Mouse (Mus musculus) CH12.LX (cell line): ENCODE measurements at regions not wholly inside any gene's neighbourhood (a gene's known extent, or its start where the extent isn't known, plus 50 kb on each side); places are given as distances from the start of the nearest gene placed in this dataset.

Experiments
- DNase-seq: peaks from one replicate; pipeline ENCODE4 v3.0.0-alpha.2; 2013; ENCODE audit errors: extremely low read depth
- H3K27ac ChIP-seq: 2 replicates; pipeline ENCODE4 v1.5.1; 2012; ENCODE audit warnings: low read depth, mild to moderate bottlenecking, control low read depth, moderate library complexity; ENCODE audit not compliant: insufficient read depth
- H3K27me3 ChIP-seq: replicated peaks from 2 replicates; pipeline ENCODE3; 2012; ENCODE audit warnings: inconsistent platforms
- H3K36me3 ChIP-seq, 2 experiments: replicated peaks in 1 of 2; 2 replicates each; pipeline versions ENCODE3 to v1.6.1; 2012; ENCODE audit warnings: inconsistent platforms in 1 of 2, low read length in 1 of 2, mild to moderate bottlenecking in 1 of 2, mixed read lengths in 1 of 2, moderate library complexity in 1 of 2; ENCODE audit not compliant: control insufficient read depth in 1 of 2, insufficient read depth in 1 of 2
- H3K4me1 ChIP-seq, 2 experiments: 2 replicates each; pipeline ENCODE4 v1.6.1; 2012; ENCODE audit warnings: inconsistent platforms in 1 of 2, moderate library complexity in 1 of 2; ENCODE audit not compliant: insufficient read depth in 2 of 2, control insufficient read depth in 1 of 2
- H3K4me2 ChIP-seq: 2 replicates; pipeline ENCODE4 v1.6.1; 2012; ENCODE audit warnings: low read depth, mild to moderate bottlenecking, control low read depth; ENCODE audit not compliant: poor library complexity, insufficient read depth, severe bottlenecking
- H3K4me3 ChIP-seq, 3 experiments: fragments of 150-350 bp in 1 of 3; sonication (generic) in 1 of 3; replicated peaks in 1 of 3; 2 replicates each; pipeline versions ENCODE3 to v1.5.1; 2011 to 2012; ENCODE audit warnings: low read depth in 2 of 3, low read length in 2 of 3, mild to moderate bottlenecking in 2 of 3, moderate library complexity in 2 of 3, control low read depth in 1 of 3, improper control_type of control experiment in 1 of 3, inconsistent platforms in 1 of 3, mixed read lengths in 1 of 3; ENCODE audit not compliant: poor library complexity in 1 of 3
- H3K79me2 ChIP-seq: replicated peaks from 2 replicates; pipeline ENCODE4 v1.6.1; 2012; ENCODE audit warnings: mild to moderate bottlenecking, moderate library complexity; ENCODE audit not compliant: control insufficient read depth, poor library complexity, insufficient read depth, severe bottlenecking; ENCODE audit errors: extremely low read depth
- H3K9ac ChIP-seq: 2 replicates; pipeline ENCODE4 v1.6.1; 2012; ENCODE audit warnings: low read depth, mild to moderate bottlenecking, control low read depth, moderate library complexity; ENCODE audit not compliant: insufficient read depth
- H3K9me3 ChIP-seq: replicated peaks from 2 replicates; pipeline ENCODE3; 2012; ENCODE audit warnings: low read length, inconsistent platforms, mixed read lengths
- BHLHE40 ChIP-seq: IDR thresholded peaks from 2 replicates; pipeline ENCODE4 v1.6.1; 2011; ENCODE audit warnings: mild to moderate bottlenecking, low read depth, low read length, improper control_type of control experiment
- CHD1 ChIP-seq: IDR thresholded peaks from 2 replicates; pipeline ENCODE4 v1.6.1; 2012; ENCODE audit warnings: low read depth, low read length, improper control_type of control experiment, inconsistent platforms
- CTCF ChIP-seq, 2 experiments: IDR thresholded peaks in 1 of 2; conservative IDR thresholded peaks in 1 of 2; 2 replicates each; pipeline ENCODE4 v1.5.1; 2011 to 2012; ENCODE audit warnings: low read depth in 2 of 2, low read length in 2 of 2, improper control_type of control experiment in 1 of 2, inconsistent platforms in 1 of 2, mild to moderate bottlenecking in 1 of 2, moderate library complexity in 1 of 2
- ELF1 ChIP-seq: IDR thresholded peaks from 2 replicates; pipeline ENCODE4 v1.6.1; 2014; ENCODE audit warnings: low read depth, mild to moderate bottlenecking, inconsistent platforms, low read length, improper control_type of control experiment
- ETS1 ChIP-seq: conservative IDR thresholded peaks from 2 replicates; pipeline ENCODE4 v1.6.1; 2012; ENCODE audit warnings: low read depth, mild to moderate bottlenecking, inconsistent platforms, low read length, improper control_type of control experiment, moderate library complexity
- HCFC1 ChIP-seq: IDR thresholded peaks from 2 replicates; pipeline ENCODE4 v1.6.1; 2012; ENCODE audit warnings: low read depth, mild to moderate bottlenecking, inconsistent platforms, low read length, improper control_type of control experiment
- IRF4 ChIP-seq: IDR thresholded peaks from 2 replicates; pipeline ENCODE4 v1.6.1; 2014; ENCODE audit warnings: low read depth, mild to moderate bottlenecking, inconsistent platforms, low read length, improper control_type of control experiment
- JUN ChIP-seq: IDR thresholded peaks from 2 replicates; pipeline ENCODE4 v1.6.1; 2011; ENCODE audit warnings: low read depth, mild to moderate bottlenecking, low read length, improper control_type of control experiment, moderate library complexity; ENCODE audit not compliant: insufficient read depth
- MAFK ChIP-seq: IDR thresholded peaks from 2 replicates; pipeline ENCODE4 v1.6.1; 2011; ENCODE audit warnings: low read length, improper control_type of control experiment; ENCODE audit not compliant: insufficient replicate concordance
- MAX ChIP-seq: IDR thresholded peaks from 2 replicates; pipeline ENCODE4 v1.6.1; 2011; ENCODE audit warnings: low read length, improper control_type of control experiment
- MAZ ChIP-seq: IDR thresholded peaks from 2 replicates; pipeline ENCODE4 v1.6.1; 2012; ENCODE audit warnings: low read depth, mild to moderate bottlenecking, inconsistent platforms, low read length, improper control_type of control experiment, moderate library complexity
- MEF2A ChIP-seq: IDR thresholded peaks from 2 replicates; pipeline ENCODE4 v1.6.1; 2014; ENCODE audit warnings: low read depth, mild to moderate bottlenecking, inconsistent platforms, low read length, improper control_type of control experiment, borderline replicate concordance
- MXI1 ChIP-seq: IDR thresholded peaks from 2 replicates; pipeline ENCODE4 v1.6.1; 2011; ENCODE audit warnings: mild to moderate bottlenecking, low read depth, low read length, improper control_type of control experiment
- MYC ChIP-seq: IDR thresholded peaks from 2 replicates; pipeline ENCODE4 v1.6.1; 2011; ENCODE audit warnings: low read depth, mild to moderate bottlenecking, improper control_type of control experiment, low read length
- NELFE ChIP-seq: IDR thresholded peaks from 2 replicates; pipeline ENCODE4 v1.6.1; 2011; ENCODE audit warnings: low read depth, low read length, improper control_type of control experiment
- PAX5 ChIP-seq: IDR thresholded peaks from 2 replicates; pipeline ENCODE4 v1.6.1; 2012; ENCODE audit warnings: low read length, inconsistent platforms, mixed read lengths
- POLR2AphosphoS2 ChIP-seq: IDR thresholded peaks from 2 replicates; pipeline ENCODE4 v1.6.1; 2011; ENCODE audit warnings: low read depth, low read length, improper control_type of control experiment
- SMC3 ChIP-seq: IDR thresholded peaks from 2 replicates; pipeline ENCODE4 v1.6.1; 2011; ENCODE audit warnings: low read depth, low read length, improper control_type of control experiment
- TCF12 ChIP-seq: IDR thresholded peaks from 2 replicates; pipeline ENCODE4 v1.6.1; 2014; ENCODE audit warnings: low read depth, mild to moderate bottlenecking, inconsistent platforms, low read length, improper control_type of control experiment
- UBTF ChIP-seq: IDR thresholded peaks from 2 replicates; pipeline ENCODE4 v1.6.1; 2012; ENCODE audit warnings: low read depth, mild to moderate bottlenecking, inconsistent platforms, low read length, improper control_type of control experiment, moderate library complexity
- dilution Hi-C: fragments of 300-500 bp; cut with MboI; formaldehyde crosslinking; loops from 2 replicates; pipeline ENCODE4 v1.14.3; 2020; ENCODE audit warnings: low sequenced_read_pairs; ENCODE audit not compliant: extremely low pct_unique_long_range_greater_than_20kb, extremely low pct_ligation_motif_present
- in situ Hi-C: fragments of 300-500 bp; cut with MboI; formaldehyde crosslinking; loops from 3 replicates; pipeline ENCODE4 v1.14.3; 2019; ENCODE audit warnings: low sequenced_read_pairs, low pct_ligation_motif_present, low pct_unique_long_range_greater_than_20kb, mixed read lengths

DNA sequence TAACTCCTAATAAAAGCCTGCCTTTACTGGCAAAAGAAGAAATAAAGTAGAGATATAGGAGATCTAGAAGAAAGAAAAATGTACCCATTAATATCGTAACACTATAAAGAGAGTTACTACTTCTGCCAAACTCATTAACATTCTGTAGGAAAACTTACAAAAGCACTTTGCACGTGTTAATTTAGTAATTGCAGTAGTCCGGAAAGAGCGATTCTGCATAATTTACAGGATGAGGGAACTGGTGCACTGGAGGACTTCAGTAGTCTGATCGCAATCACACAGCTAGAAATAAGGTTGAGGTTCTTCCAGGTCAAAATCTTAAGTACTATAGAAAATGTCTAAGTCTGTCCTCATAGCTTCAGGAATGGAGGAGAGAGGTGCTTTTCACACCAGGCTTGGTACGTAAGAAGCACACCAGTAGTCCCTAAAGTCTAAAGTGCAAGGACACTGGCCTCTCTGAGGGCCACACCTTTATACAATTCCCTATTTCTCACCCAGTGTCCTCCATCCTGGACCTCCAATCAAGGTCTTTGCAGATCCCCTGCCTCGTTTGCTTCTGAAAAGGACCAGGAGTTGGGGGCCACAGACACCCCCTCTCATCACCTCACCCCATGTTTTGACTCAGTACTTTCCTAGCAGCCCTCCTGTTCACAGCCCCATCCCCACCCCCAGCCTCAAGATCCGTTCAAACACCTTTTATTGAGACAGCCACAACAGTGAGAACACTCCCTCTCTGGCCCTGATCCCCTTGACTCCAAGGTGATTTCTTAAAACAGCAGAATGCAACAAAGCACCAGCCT lies 251.0 kb upstream of the Prkcq start:
- no peak for TF ChIP-seq MAX
- TF ChIP-seq BHLHE40 = no peak
- TF ChIP-seq HCFC1 = no peak
- in situ Hi-C loops = no loop called here

DNA sequence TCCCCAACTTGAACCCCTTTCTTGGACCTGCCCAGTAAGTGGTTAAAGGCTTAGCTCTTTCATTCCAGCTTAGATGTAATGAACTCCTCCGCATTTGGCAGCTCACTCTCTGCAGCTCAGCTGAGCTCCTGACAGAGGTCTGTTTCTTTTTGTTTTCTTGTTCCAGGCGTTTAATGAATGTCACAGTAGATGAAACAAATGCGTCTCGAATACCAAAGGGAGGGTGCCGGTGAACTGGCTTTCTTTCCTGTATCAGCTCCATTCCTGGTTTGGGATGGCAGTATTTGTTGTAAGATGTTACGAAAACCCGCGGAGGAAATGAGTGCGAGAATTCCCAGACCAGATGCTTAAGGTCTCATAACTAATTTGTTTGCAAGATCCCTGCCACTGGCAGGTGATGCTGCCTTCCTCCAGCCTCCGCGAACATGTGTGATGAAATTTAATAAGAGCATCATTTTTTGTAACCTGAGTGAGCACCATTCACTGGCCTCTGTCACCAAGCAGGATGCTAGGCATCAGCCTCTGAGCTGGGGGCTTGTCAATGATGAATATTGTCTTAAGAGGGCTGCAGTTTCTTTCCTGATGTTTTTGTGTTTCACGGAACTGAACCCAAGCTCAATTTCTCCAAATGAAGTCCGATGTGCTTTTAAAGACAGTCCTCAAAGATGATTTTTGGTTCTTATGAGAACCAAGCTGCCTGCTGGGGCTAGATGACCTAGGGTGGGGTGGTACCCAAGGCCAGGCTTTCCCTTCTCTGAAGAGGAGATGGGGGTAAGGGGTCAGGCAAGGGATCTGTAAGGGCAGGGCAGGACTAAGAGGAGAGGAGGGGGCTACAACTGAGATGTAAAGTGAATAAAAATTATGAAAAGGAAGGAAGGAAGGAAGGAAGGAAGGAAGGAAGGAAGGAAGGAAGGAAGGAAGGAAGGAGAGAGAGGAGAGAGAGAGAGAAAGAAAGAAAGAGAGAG lies 250.1 kb upstream of the Prkcq start:
- TF ChIP-seq MYC = no peak
- TF ChIP-seq CHD1 = no peak
- TF ChIP-seq MAFK = no peak
- TF ChIP-seq IRF4 = no peak
- TF ChIP-seq UBTF = no peak
- TF ChIP-seq MEF2A = no peak
- TF ChIP-seq ETS1 = no peak
- no peak for DNase-seq
- dilution Hi-C loops (no loop called here), in situ Hi-C loops (no loop called here)
- Histone ChIP-seq H3K4me3 (no peak overlapping the region), H3K4me1 (no peaks in the 10 kb centered on the region), H3K9me3 (no peaks in the 10 kb centered on the region), H3K36me3 (no peaks in the 10 kb centered on the region), H3K79me2 (no peaks in the 10 kb centered on the region), H3K27ac (no peak overlapping the region), H3K4me2 (no peak overlapping the region), H3K9ac (no peak overlapping the region), H3K27me3 (no peaks in the 10 kb centered on the region)

More for the DNA sequence above, 251.0 kb upstream of the Prkcq start:
- no peaks in the 10 kb centered on the region for H3K27me3 ChIP-seq
- DNase-seq = no peak
- dilution Hi-C loops = no loop called here
- H3K4me1 ChIP-seq = no peaks in the 10 kb centered on the region
- no peak overlapping the region for H3K4me2 ChIP-seq
- H3K4me3 ChIP-seq = no peak overlapping the region
- H3K36me3 ChIP-seq = no peaks in the 10 kb centered on the region
- H3K9me3 ChIP-seq = no peaks in the 10 kb centered on the region
- H3K9ac ChIP-seq = no peak overlapping the region
- no peak overlapping the region for H3K27ac ChIP-seq
- H3K79me2 ChIP-seq = no peaks in the 10 kb centered on the region

DNA sequence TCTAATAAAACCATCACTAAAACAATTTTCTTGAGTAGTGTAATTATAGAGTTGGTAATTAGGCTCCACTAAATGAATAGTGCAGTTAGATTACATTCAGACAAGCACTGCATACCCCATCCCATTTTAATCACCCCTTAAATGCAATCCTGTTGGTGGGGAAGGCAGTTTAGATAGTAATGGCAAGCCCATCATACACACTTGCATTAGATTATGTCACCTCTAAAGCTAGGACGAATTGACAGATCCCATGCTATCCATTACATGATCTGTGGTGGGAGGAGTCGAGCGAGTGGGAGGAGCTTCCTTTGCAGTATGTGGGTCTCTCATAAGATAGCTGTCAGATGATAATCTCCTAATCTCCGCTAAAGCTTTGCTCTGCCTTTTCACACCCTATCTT lies 247.9 kb upstream of the Prkcq start:
- no peaks in the 10 kb centered on the region for H3K27me3 ChIP-seq
- H3K9me3 ChIP-seq = no peaks in the 10 kb centered on the region
- dilution Hi-C loops (no loop called here), in situ Hi-C loops (no loop called here)
- TF ChIP-seq MEF2A (no peak), SMC3 (no peak), UBTF (no peak), IRF4 (no peak), ETS1 (no peak), POLR2AphosphoS2 (no peak), HCFC1 (no peak), MAZ (no peak), JUN (no peak), ELF1 (no peak), MXI1 (no peak), PAX5 (no peak), CTCF (conservative IDR thresholded peaks at IDR 0.05 in 1 of 2, IDR thresholded peaks at IDR 0.05 in 1 of 2; ENCODE audit: low read depth in 2 of 2, low read length in 2 of 2) (no peak), CHD1 (no peak), TCF12 (no peak), NELFE (no peak)
- no peak overlapping the region for H3K4me2 ChIP-seq
- DNase-seq = no peak
- no peak overlapping the region for H3K27ac ChIP-seq
- no peaks in the 10 kb centered on the region for H3K4me1 ChIP-seq
- no peak overlapping the region for H3K4me3 ChIP-seq
- no peaks in the 10 kb centered on the region for H3K36me3 ChIP-seq
- H3K9ac ChIP-seq = no peak overlapping the region
- H3K79me2 ChIP-seq = no peaks in the 10 kb centered on the region
